Mouse (Mus musculus) hindbrain, embryonic 12.5 days (tissue): ENCODE data around the gene Stx7. TPM values are rescaled to one million over a fixed set of nuclear protein-coding genes. Genes with fewer than 3 reads are reported as not detected.
"Not testable (repeated sequence)": the region's sequence is repeated elsewhere in the genome, so short reads cannot be mapped to it uniquely, and the experiment has no call there.

Source experiments
- ATAC-seq: fragments of 200-750 bp; cut with Nextera tagmentation; 2 replicates; pipeline ENCODE4 v1.8.0; 2017; ENCODE audit warnings: moderate TSS enrichment; ENCODE audit not compliant: low FRiP score
- H3K27ac ChIP-seq: fragments of 300-500 bp; sonication (generic); 2 replicates; pipeline ENCODE4 v1.5.1; 2016; ENCODE audit warnings: mild to moderate bottlenecking
- H3K27me3 ChIP-seq: fragments of 300-500 bp; sonication (generic); 2 replicates; pipeline ENCODE4 v1.6.1; 2016; ENCODE audit warnings: mild to moderate bottlenecking
- H3K36me3 ChIP-seq: fragments of 300-500 bp; sonication (generic); 2 replicates; pipeline ENCODE4 v1.6.1; 2016; ENCODE audit warnings: mild to moderate bottlenecking
- H3K4me1 ChIP-seq: fragments of 300-500 bp; sonication (generic); 2 replicates; pipeline ENCODE4 v1.6.1; 2016
- H3K4me2 ChIP-seq: fragments of 300-500 bp; sonication (generic); replicated peaks from 2 replicates; pipeline ENCODE4 v1.6.1; 2016; ENCODE audit warnings: mild to moderate bottlenecking
- H3K4me3 ChIP-seq: fragments of 300-500 bp; sonication (generic); 2 replicates; pipeline ENCODE4 v1.5.1; 2016; ENCODE audit warnings: mild to moderate bottlenecking
- H3K9ac ChIP-seq: fragments of 300-500 bp; sonication (generic); 2 replicates; pipeline ENCODE4 v1.6.1; 2016; ENCODE audit warnings: mild to moderate bottlenecking, moderate library complexity
- H3K9me3 ChIP-seq: fragments of 300-500 bp; sonication (generic); replicated peaks from 2 replicates; pipeline ENCODE4 v1.6.1; 2016; ENCODE audit warnings: mild to moderate bottlenecking
- WGBS: fragments of 180-500 bp; shearing (Covaris S2); methylation state at CpG from one replicate; pipeline ENCODE4 v1.1.7; 2016; 5-methylcytosine and 5-hydroxymethylcytosine counted together
- polyA plus RNA-seq: library from polyadenylated mRNA; unstranded; fragments of >200 nt; fragmentation: Nextera tagmentation; extraction: Ambion mirVana; gene quantifications from 2 replicates; pipeline ENCODE4 v1.2.1, GENCODE M21; 2016

The Stx7 gene
- polyA plus RNA-seq = 149 and 158 TPM in 2 replicates

- no peaks in the 10 kb centered on the region for H3K27me3 ChIP-seq
- ATAC-seq = peak; percentile 98
- no peaks in the 10 kb centered on the region for H3K9me3 ChIP-seq
- peaks cover 11% of the 10 kb centered on the region for H3K4me1 ChIP-seq
- peak within 1 kb of the TSS; percentile 78 for H3K27ac ChIP-seq
- peaks cover 5% of the 10 kb centered on the region; the same call in 1 of the 2 replicates for H3K36me3 ChIP-seq
- H3K4me3 ChIP-seq = peak within 1 kb of the TSS; percentile 84
- peak within 1 kb of the TSS; percentile 58 for H3K4me2 ChIP-seq
- peak within 1 kb of the TSS; percentile 86 for H3K9ac ChIP-seq
- WGBS = 0% methylated on average over 42 of the region's 45 CpGs
Observed at GRCm38 (mm10) chr10:24149135-24149781, at the start of gene Stx7. Stx7 (plus strand) TSS chr10:24149302.

- not testable (repeated sequence) for H3K9ac ChIP-seq, H3K4me2 ChIP-seq, H3K27me3 ChIP-seq, H3K9me3 ChIP-seq, ATAC-seq, H3K4me1 ChIP-seq, H3K36me3 ChIP-seq, H3K4me3 ChIP-seq, H3K27ac ChIP-seq
- WGBS = 91% methylated on average over 1 of the region's 3 CpGs
Observed at GRCm38 (mm10) chr10:24101812-24102211, 47.3 kb upstream of the Stx7 start, which contains the start of gene Taar8c. Taar8c (minus strand) TSS chr10:24101912.

GRCm38 (mm10) chr10:24103299-24103698 lies 45.8 kb upstream of the Stx7 start:
- not testable (repeated sequence) for ATAC-seq

GRCm38 (mm10) chr10:24107747-24108146 lies 41.4 kb upstream of the Stx7 start:
- Histone ChIP-seq H3K9ac (no peak overlapping the region), H3K27ac (no peak overlapping the region), H3K4me2 (no peak overlapping the region), H3K4me1 (no peaks in the 10 kb centered on the region), H3K9me3 (no peaks in the 10 kb centered on the region), H3K36me3 (no peaks in the 10 kb centered on the region), H3K4me3 (no peak overlapping the region), H3K27me3 (no peaks in the 10 kb centered on the region)
- ATAC-seq = no peak
- WGBS = 67% methylated on average over 5 of the region's 5 CpGs

More at GRCm38 (mm10) chr10:24103299-24103698, 45.8 kb upstream of the Stx7 start:
- H3K4me3 ChIP-seq, H3K9ac ChIP-seq, H3K36me3 ChIP-seq, H3K4me1 ChIP-seq, H3K27ac ChIP-seq, H3K4me2 ChIP-seq, H3K9me3 ChIP-seq, H3K27me3 ChIP-seq: not testable (repeated sequence)
- WGBS = 46% methylated on average over 1 of the region's 1 CpGs

GRCm38 (mm10) chr10:24108236-24108635 lies 40.9 kb upstream of the Stx7 start:
- WGBS = 56% methylated on average over 3 of the region's 3 CpGs
- no peaks in the 10 kb centered on the region for H3K27me3 ChIP-seq
- no peaks in the 10 kb centered on the region for H3K36me3 ChIP-seq
- no peaks in the 10 kb centered on the region for H3K4me1 ChIP-seq
- ATAC-seq = no peak
- no peak overlapping the region for H3K4me3 ChIP-seq
- H3K4me2 ChIP-seq = no peak overlapping the region
- H3K27ac ChIP-seq = no peak overlapping the region
- no peaks in the 10 kb centered on the region for H3K9me3 ChIP-seq
- H3K9ac ChIP-seq = no peak overlapping the region

GRCm38 (mm10) chr10:24109434-24109833 lies 39.7 kb upstream of the Stx7 start, which contains the start of gene Taar9:
Taar9 (minus strand) TSS chr10:24109534.
- not testable (repeated sequence) for H3K36me3 ChIP-seq, H3K9ac ChIP-seq, H3K9me3 ChIP-seq, H3K27me3 ChIP-seq, H3K4me1 ChIP-seq, H3K4me3 ChIP-seq, H3K4me2 ChIP-seq, H3K27ac ChIP-seq, ATAC-seq
- 85% methylated on average over 8 of the region's 8 CpGs for WGBS

GRCm38 (mm10) chr10:24111116-24111778 lies 37.9 kb upstream of the Stx7 start:
- ATAC-seq = 0 out of 2 replicates have a peak, but pooled peaks have one; percentile 43

GRCm38 (mm10) chr10:24131451-24132262 lies 17.4 kb upstream of the Stx7 start:
- 23% methylated on average over 9 of the region's 9 CpGs for WGBS
- Histone ChIP-seq H3K4me1 (peaks cover 3% of the 10 kb centered on the region; the same call in 1 of the 2 replicates), H3K27ac (no peak overlapping the region), H3K9ac (no peak overlapping the region), H3K36me3 (no peaks in the 10 kb centered on the region), H3K9me3 (no peaks in the 10 kb centered on the region), H3K4me2 (peak overlapping the region; percentile 39), H3K27me3 (no peaks in the 10 kb centered on the region), H3K4me3 (no peak overlapping the region)
- ATAC-seq = peak; percentile 72; the same call in 1 of the 2 replicates

More at GRCm38 (mm10) chr10:24111116-24111778, 37.9 kb upstream of the Stx7 start:
- Histone ChIP-seq H3K4me2 (no peak overlapping the region), H3K27ac (no peak overlapping the region), H3K4me3 (no peak overlapping the region), H3K27me3 (no peaks in the 10 kb centered on the region), H3K4me1 (no peaks in the 10 kb centered on the region), H3K9me3 (no peaks in the 10 kb centered on the region), H3K36me3 (no peaks in the 10 kb centered on the region), H3K9ac (no peak overlapping the region)
- WGBS = 43% methylated on average over 6 of the region's 6 CpGs

GRCm38 (mm10) chr10:24132273-24132672 lies 16.8 kb upstream of the Stx7 start:
- H3K4me3 ChIP-seq = no peak overlapping the region
- no peak for ATAC-seq
- no peaks in the 10 kb centered on the region for H3K36me3 ChIP-seq
- peaks cover 3% of the 10 kb centered on the region; the same call in 1 of the 2 replicates for H3K4me1 ChIP-seq
- WGBS = 9% methylated on average over 5 of the region's 5 CpGs
- H3K9ac ChIP-seq = no peak overlapping the region
- H3K4me2 ChIP-seq = no peak overlapping the region
- H3K9me3 ChIP-seq = no peaks in the 10 kb centered on the region
- H3K27ac ChIP-seq = no peak overlapping the region
- no peaks in the 10 kb centered on the region for H3K27me3 ChIP-seq

GRCm38 (mm10) chr10:24133132-24133531 lies 16.0 kb upstream of the Stx7 start:
- Histone ChIP-seq H3K27me3 (no peaks in the 10 kb centered on the region), H3K4me1 (peaks cover 3% of the 10 kb centered on the region; the same call in 1 of the 2 replicates), H3K4me2 (no peak overlapping the region), H3K4me3 (no peak overlapping the region), H3K9me3 (no peaks in the 10 kb centered on the region), H3K36me3 (no peaks in the 10 kb centered on the region), H3K9ac (no peak overlapping the region), H3K27ac (no peak overlapping the region)
- no peak for ATAC-seq
- 56% methylated on average over 2 of the region's 2 CpGs for WGBS

- ATAC-seq = no peak
- H3K4me1 ChIP-seq = peaks cover 3% of the 10 kb centered on the region; the same call in 1 of the 2 replicates
- 65% methylated on average over 7 of the region's 7 CpGs for WGBS
Observed at GRCm38 (mm10) chr10:24134071-24134645, 14.9 kb upstream of the Stx7 start.

More at GRCm38 (mm10) chr10:24134071-24134645, 14.9 kb upstream of the Stx7 start:
- H3K9ac ChIP-seq = no peak overlapping the region
- H3K36me3 ChIP-seq = no peaks in the 10 kb centered on the region
- no peak overlapping the region for H3K4me2 ChIP-seq
- H3K27me3 ChIP-seq = no peaks in the 10 kb centered on the region
- no peak overlapping the region for H3K27ac ChIP-seq
- H3K4me3 ChIP-seq = no peak overlapping the region
- H3K9me3 ChIP-seq = no peaks in the 10 kb centered on the region
